Mouse (Mus musculus): Measurements from ENCODE around the gene Slc32a1.
A peak's percentile ranks its signal among the peaks of the same experiment; 100 is the strongest.

The Slc32a1 gene

GRCm38 (mm10) chr2:158610488-158611325 lies at the start of gene Slc32a1:
Gene Slc32a1 (plus strand): TSS chr2:158610767.
- peak; percentile 33 for DNase-seq

- no peak for DNase-seq
Observed at GRCm38 (mm10) chr2:158560801-158561200, 49.8 kb upstream of the Slc32a1 start.

GRCm38 (mm10) chr2:158561371-158562144 lies 49.0 kb upstream of the Slc32a1 start:
- DNase-seq = no peak

- DNase-seq = no peak
Observed at GRCm38 (mm10) chr2:158570421-158571081, 40.0 kb upstream of the Slc32a1 start.

GRCm38 (mm10) chr2:158579979-158580378 lies 30.6 kb upstream of the Slc32a1 start:
- DNase-seq = no peak

- DNase-seq = no peak
Observed at GRCm38 (mm10) chr2:158584621-158585358, 25.8 kb upstream of the Slc32a1 start.

GRCm38 (mm10) chr2:158588524-158589271 lies 21.9 kb upstream of the Slc32a1 start:
- DNase-seq = no peak

GRCm38 (mm10) chr2:158590495-158590894 lies 20.1 kb upstream of the Slc32a1 start:
- no peak for DNase-seq

GRCm38 (mm10) chr2:158591286-158591685 lies 19.3 kb upstream of the Slc32a1 start:
- DNase-seq = no peak

- no peak for DNase-seq
Observed at GRCm38 (mm10) chr2:158593371-158593770, 17.2 kb upstream of the Slc32a1 start.

- peak; percentile 54 for DNase-seq
Observed at GRCm38 (mm10) chr2:158595103-158595502, 15.5 kb upstream of the Slc32a1 start.

GRCm38 (mm10) chr2:158595577-158595976 lies 15.0 kb upstream of the Slc32a1 start:
- no peak for DNase-seq

GRCm38 (mm10) chr2:158596803-158597202 lies 13.8 kb upstream of the Slc32a1 start:
- no peak for DNase-seq

- DNase-seq = no peak
Observed at GRCm38 (mm10) chr2:158600517-158600916, 10.1 kb upstream of the Slc32a1 start.

GRCm38 (mm10) chr2:158601326-158601725 lies 9.2 kb upstream of the Slc32a1 start:
- DNase-seq = no peak

GRCm38 (mm10) chr2:158602663-158603062 lies 7.9 kb upstream of the Slc32a1 start:
- DNase-seq = no peak

GRCm38 (mm10) chr2:158606511-158606964 lies 4.0 kb upstream of the Slc32a1 start:
- DNase-seq = no peak

- no peak for DNase-seq
Observed at GRCm38 (mm10) chr2:158609681-158610080, 886 bp upstream of the Slc32a1 start.

GRCm38 (mm10) chr2:158611326-158611719 lies 756 bp downstream of the Slc32a1 start:
- no peak for DNase-seq

- no peak for DNase-seq
Observed at GRCm38 (mm10) chr2:158611726-158612670, 1.4 kb downstream of the Slc32a1 start.

Measured in cerebellum, adult 11-12 months (tissue).